Mouse (Mus musculus): ENCODE measurements around the gene Kcnip2. TPM values are rescaled to one million over a fixed set of nuclear protein-coding genes. Genes with fewer than 3 reads are reported as not detected.

Kcnip2 gene
- polyA plus RNA-seq, 1 experiment = 5.9 TPM

- Histone ChIP-seq H3K4me1 (ENCODE audit: control insufficient read depth, insufficient read depth, insufficient read length, low read length) (peaks cover 8% of the 10 kb centered on the region), H3K36me3 (ENCODE audit: control insufficient read depth, insufficient read depth, low read length) (peaks cover 39% of the 10 kb centered on the region), H3K27ac (ENCODE audit: insufficient read depth, low read depth, low read length) (no peak overlapping the region), H3K4me3 (ENCODE audit: low read depth, low read length) (no peak overlapping the region), H3K27me3 (ENCODE audit: control insufficient read depth, insufficient read depth, low read length) (no peaks in the 10 kb centered on the region)
- 88% methylated on average over 7 of the region's 7 CpGs for WGBS
- no peak for TF ChIP-seq POLR2A (IDR thresholded peaks at IDR 0.05; ENCODE audit: low read depth, low read length)
- TF ChIP-seq CTCF (IDR thresholded peaks at IDR 0.05; ENCODE audit: extremely low read depth, insufficient read length, insufficient replicate concordance, low read depth, low read length) = no peak
Observed at GRCm38 (mm10) chr19:45751881-45752280, 64.0 kb downstream of the Kcnip2 start.

DNA sequence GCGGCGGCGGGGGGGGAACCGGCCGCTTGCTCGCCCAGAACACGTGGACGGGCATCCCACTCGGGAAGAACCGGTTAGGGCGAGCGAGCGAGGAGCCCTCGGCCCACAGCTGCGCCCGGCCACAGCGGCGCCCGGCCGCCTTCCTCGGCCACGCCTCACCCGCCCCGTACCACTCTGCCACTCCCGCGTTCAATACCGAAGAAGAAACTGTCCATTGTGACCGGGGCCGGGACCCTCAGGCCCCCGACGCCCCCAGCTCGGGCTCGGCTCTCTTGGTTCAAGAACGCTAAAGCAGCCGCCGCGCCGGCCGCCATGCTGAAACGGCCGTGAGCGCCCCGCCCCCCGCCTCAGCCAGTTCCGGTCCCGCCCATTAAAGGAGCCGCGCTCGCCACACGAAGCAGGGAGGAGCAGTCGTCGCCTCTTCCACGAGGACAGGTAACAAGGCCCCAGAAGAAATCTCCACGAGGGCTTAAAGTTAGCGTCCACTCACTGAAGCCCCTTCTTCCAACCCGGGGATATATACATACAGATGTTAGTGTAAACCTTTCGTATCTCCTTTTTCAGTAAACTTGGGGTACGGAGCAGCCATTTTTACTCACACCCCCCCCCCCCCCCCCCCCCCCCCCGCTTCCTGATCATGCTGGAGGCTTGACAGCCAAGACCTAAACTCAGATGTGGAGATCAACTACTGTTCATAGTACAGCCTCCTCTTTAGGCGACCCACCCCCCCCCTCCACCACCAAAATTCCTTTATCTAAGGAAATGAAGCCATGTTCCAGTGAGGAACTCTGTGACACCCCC lies 66.4 kb downstream of the Kcnip2 start, which contains the start of gene Npm3:
TSS of gene Npm3 (minus strand) at position 349 of the 801 bp plus-strand sequence.
- under 1% methylated on average over 59 of the region's 60 CpGs for WGBS
- peak within 1 kb of the TSS; percentile 96 for H3K4me3 ChIP-seq (ENCODE audit: low read depth, low read length)
- TF ChIP-seq CTCF (IDR thresholded peaks at IDR 0.05; ENCODE audit: extremely low read depth, insufficient read length, insufficient replicate concordance, low read depth, low read length) = no peak
- H3K4me1 ChIP-seq (ENCODE audit: control insufficient read depth, insufficient read depth, insufficient read length, low read length) = peaks cover 16% of the 10 kb centered on the region
- H3K27ac ChIP-seq (ENCODE audit: insufficient read depth, low read depth, low read length) = no peak within 1 kb of the TSS
- peaks cover 13% of the 10 kb centered on the region for H3K27me3 ChIP-seq (ENCODE audit: control insufficient read depth, insufficient read depth, low read length)
- H3K36me3 ChIP-seq (ENCODE audit: control insufficient read depth, insufficient read depth, low read length) = peaks cover 20% of the 10 kb centered on the region

DNA sequence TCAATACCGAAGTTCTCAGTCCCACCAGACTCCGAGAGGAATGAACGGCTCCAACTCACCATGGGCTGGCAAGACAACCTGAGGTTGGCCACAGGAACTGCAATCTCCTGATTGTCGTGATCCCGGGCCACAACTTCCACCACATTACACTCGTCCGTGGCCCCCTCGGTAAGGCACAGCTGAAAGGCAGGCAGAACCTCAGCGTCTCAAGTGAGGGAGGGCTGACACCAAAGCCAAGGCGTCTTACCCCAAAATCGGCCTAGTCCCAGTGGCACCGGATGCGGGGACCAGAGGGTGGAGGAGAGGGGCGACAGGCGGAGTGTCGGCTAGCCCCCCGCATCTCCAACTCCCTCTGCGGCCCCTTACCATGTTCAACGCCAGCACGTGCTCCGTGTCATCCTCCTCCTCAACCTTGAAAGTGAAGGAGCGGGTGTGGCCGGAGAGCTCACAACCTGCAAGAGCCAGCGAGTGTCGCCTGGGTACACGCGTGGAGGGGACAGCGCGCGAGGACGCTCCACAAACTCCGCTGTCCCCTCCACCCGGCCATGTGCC lies 67.1 kb downstream of the Kcnip2 start:
- peaks cover 16% of the 10 kb centered on the region for H3K4me1 ChIP-seq (ENCODE audit: control insufficient read depth, insufficient read depth, insufficient read length, low read length)
- peak overlapping the region; percentile 96 for H3K4me3 ChIP-seq (ENCODE audit: low read depth, low read length)
- TF ChIP-seq CTCF (IDR thresholded peaks at IDR 0.05; ENCODE audit: extremely low read depth, insufficient read length, insufficient replicate concordance, low read depth, low read length) (no peak), POLR2A (IDR thresholded peaks at IDR 0.05; ENCODE audit: low read depth, low read length) (no peak)
- peaks cover 14% of the 10 kb centered on the region for H3K36me3 ChIP-seq (ENCODE audit: control insufficient read depth, insufficient read depth, low read length)
- WGBS = 1% methylated on average over 33 of the region's 33 CpGs
- H3K27ac ChIP-seq (ENCODE audit: insufficient read depth, low read depth, low read length) = no peak overlapping the region
- H3K27me3 ChIP-seq (ENCODE audit: control insufficient read depth, insufficient read depth, low read length) = peaks cover 19% of the 10 kb centered on the region

GRCm38 (mm10) chr19:45748206-45748605 lies 67.7 kb downstream of the Kcnip2 start:
- no peak overlapping the region for H3K27ac ChIP-seq (ENCODE audit: insufficient read depth, low read depth, low read length)
- TF ChIP-seq CTCF (IDR thresholded peaks at IDR 0.05; ENCODE audit: extremely low read depth, insufficient read length, insufficient replicate concordance, low read depth, low read length) = peak; percentile 8; the same call in 1 of the 2 replicates
- no peak for TF ChIP-seq POLR2A (IDR thresholded peaks at IDR 0.05; ENCODE audit: low read depth, low read length)
- H3K4me3 ChIP-seq (ENCODE audit: low read depth, low read length) = peak overlapping the region; percentile 96
- peaks cover 24% of the 10 kb centered on the region for H3K27me3 ChIP-seq (ENCODE audit: control insufficient read depth, insufficient read depth, low read length)
- 45% methylated on average over 9 of the region's 9 CpGs for WGBS
- peaks cover 16% of the 10 kb centered on the region for H3K4me1 ChIP-seq (ENCODE audit: control insufficient read depth, insufficient read depth, insufficient read length, low read length)
- H3K36me3 ChIP-seq (ENCODE audit: control insufficient read depth, insufficient read depth, low read length) = peaks cover 11% of the 10 kb centered on the region

DNA sequence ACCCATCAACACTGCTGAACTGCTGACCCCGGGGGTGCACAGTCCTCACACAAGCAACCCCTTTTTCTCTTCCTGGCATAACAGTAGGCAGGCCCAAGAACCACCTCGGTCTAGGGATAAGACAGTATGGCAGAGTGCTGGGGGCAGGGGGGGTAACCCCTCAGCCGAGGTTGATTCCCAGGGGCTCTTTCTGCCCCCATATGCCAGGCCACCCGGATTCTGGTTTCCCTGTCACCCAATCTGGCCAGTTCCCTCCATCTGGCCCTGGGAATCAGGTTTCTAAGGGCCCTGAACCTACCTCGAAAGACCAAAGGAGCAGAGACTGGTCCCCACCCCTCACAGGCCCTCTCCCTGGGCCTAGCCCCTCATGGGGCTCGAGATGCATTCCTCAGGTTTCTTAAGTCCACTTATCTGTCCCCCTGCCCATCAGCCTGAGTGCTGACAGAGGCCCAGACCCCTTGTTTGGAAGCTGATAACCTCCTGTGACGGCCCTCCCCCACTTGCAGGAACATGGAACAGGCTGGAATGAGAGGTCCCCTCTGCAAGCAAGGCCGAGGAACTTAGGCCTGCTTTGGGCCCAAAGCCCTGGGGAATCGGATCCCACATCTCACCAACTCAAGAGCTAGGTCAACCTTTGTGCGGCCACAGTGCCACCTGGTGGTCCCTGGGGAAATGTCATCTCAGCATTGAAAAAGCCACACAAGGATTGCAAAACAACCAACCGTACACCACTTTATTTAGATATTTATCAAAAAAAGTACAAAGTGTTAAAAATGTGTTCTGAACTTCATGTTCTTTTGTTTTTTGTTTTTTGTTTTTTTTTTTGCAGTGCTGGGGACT lies 68.6 kb downstream of the Kcnip2 start:
- Histone ChIP-seq H3K27me3 (ENCODE audit: control insufficient read depth, insufficient read depth, low read length) (peaks cover 33% of the 10 kb centered on the region), H3K4me3 (ENCODE audit: low read depth, low read length) (no peak overlapping the region), H3K4me1 (ENCODE audit: control insufficient read depth, insufficient read depth, insufficient read length, low read length) (peaks cover 16% of the 10 kb centered on the region), H3K27ac (ENCODE audit: insufficient read depth, low read depth, low read length) (no peak overlapping the region), H3K36me3 (ENCODE audit: control insufficient read depth, insufficient read depth, low read length) (peaks cover 7% of the 10 kb centered on the region)
- no peak for TF ChIP-seq POLR2A (IDR thresholded peaks at IDR 0.05; ENCODE audit: low read depth, low read length)
- TF ChIP-seq CTCF (IDR thresholded peaks at IDR 0.05; ENCODE audit: extremely low read depth, insufficient read length, insufficient replicate concordance, low read depth, low read length) = peak; percentile 70; the same call in 1 of the 2 replicates
- WGBS = 43% methylated on average over 11 of the region's 11 CpGs

DNA sequence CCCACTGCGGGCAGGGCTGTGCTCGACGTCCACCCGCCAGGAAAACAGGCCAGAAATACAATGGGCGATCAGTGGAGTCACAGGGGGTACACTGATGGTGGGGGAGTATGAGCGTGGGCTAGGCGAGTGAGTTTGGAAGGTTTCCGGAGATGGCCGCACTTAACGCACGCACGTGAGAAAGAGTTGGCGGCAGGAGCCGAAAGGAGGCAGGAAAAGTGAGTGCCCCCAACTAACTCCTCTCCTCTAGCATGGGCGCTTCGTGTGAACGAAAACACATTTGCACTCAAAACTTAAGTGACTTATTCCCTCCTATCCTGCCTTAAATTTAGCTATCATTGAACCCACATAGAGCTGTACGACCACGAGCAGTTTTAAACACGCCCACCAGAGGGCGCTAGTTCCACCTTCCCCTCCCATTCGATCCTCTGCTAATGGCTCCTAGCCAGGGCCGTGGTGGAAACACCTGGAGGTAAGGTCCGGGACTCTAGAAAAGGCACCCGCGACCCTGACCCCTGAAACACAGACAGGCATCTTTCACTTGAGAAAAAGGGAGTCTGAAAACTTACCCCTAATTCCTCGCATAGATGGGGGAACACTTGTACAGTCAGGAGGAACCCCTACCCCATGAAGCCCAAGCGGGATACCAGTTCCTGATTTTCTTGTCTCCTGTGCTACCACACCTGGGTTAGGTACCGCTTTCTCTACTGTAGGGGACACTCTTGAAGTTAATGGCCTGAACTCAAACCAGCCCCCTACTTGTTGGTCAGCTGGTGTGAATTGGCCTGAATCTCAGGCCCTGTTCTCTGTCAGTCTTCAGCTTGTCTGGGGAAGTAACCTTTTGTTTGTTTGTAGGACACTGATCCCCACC lies 69.5 kb downstream of the Kcnip2 start:
- Histone ChIP-seq H3K27me3 (ENCODE audit: control insufficient read depth, insufficient read depth, low read length) (peaks cover 42% of the 10 kb centered on the region), H3K4me1 (ENCODE audit: control insufficient read depth, insufficient read depth, insufficient read length, low read length) (peaks cover 16% of the 10 kb centered on the region), H3K27ac (ENCODE audit: insufficient read depth, low read depth, low read length) (no peak overlapping the region), H3K4me3 (ENCODE audit: low read depth, low read length) (peak overlapping the region; percentile 7; the same call in 1 of the 2 replicates), H3K36me3 (ENCODE audit: control insufficient read depth, insufficient read depth, low read length) (peaks cover 2% of the 10 kb centered on the region; the same call in 1 of the 2 replicates)
- TF ChIP-seq CTCF (IDR thresholded peaks at IDR 0.05; ENCODE audit: extremely low read depth, insufficient read length, insufficient replicate concordance, low read depth, low read length) (peak; percentile 94; the same call in 1 of the 2 replicates), POLR2A (IDR thresholded peaks at IDR 0.05; ENCODE audit: low read depth, low read length) (no peak)
- WGBS = 12% methylated on average over 29 of the region's 29 CpGs
